Mouse (Mus musculus) stomach, postnatal 0 days (tissue): Measurements from ENCODE around the gene Cfap97.

ENCODE experiments used
- CTCF ChIP-seq: IDR thresholded peaks from 2 replicates; pipeline ENCODE4 v1.5.1; 2016; ENCODE audit warnings: antibody characterized with exemption, low read depth, mild to moderate bottlenecking, moderate library complexity
- EP300 ChIP-seq: optimal IDR thresholded peaks from 2 replicates; pipeline ENCODE3; 2016; ENCODE audit warnings: antibody characterized with exemption

DNA sequence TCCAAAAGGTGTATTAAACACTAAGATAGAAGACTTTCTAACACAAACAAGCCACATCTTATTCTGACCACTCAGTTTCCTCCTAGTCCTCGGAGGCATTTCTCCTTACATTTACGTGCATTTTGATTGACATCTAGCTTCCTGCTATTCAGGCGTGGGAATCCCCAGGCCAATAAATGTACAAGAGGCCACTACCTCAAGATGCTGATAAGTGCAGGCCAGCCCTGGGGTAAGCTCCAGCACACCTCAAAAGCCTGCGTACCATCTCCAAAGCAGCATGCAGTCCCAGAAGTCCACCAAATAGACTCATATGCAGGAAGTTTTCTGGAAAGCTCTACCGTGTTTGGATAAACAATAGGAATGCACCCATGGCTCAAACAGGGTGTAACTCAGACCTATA, 8.1 kb upstream of the Cfap97 start:
- TF ChIP-seq EP300 = no peak
- TF ChIP-seq CTCF = no peak
